Mouse (Mus musculus): ENCODE measurements around the gene Ascl4.
A peak's percentile ranks its signal among the peaks of the same experiment; 100 is the strongest.

The Ascl4 gene

DNA sequence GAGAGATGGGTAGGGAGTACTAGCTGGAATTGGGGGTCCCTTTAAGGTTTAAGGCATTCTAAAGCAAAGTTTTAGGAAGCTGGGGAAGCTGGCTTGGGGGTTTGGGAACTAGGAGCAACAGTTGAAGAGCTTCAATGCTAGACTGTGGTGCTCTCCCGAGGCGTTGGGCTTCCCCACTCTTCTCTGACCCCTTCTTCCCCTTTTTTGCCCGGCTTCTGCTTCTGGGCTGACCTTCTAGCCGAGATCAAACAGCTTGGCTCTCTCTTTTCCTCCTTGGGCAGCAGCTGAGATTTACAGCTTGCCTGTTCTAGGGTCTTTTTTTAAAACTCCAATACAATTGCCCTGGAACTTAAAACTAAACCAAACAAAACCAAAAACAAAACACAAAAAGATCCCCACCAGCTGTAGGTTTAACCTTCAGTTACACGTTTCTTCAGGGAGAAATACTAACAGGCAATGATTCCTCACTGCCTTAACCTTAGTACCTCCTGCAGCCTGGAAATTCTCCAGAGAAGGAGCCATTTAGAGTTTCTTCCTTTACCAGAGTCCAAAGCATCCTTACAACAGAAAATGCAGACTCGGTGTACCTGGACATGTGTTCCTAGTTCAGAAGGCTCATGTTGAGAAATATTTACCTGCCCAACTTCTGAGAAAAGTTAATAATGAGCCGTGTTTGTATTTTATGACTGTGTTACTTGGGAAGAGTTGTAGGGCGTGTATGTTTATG, 42.6 kb downstream of the Ascl4 start:
- peak; percentile 21 for DNase-seq

DNA sequence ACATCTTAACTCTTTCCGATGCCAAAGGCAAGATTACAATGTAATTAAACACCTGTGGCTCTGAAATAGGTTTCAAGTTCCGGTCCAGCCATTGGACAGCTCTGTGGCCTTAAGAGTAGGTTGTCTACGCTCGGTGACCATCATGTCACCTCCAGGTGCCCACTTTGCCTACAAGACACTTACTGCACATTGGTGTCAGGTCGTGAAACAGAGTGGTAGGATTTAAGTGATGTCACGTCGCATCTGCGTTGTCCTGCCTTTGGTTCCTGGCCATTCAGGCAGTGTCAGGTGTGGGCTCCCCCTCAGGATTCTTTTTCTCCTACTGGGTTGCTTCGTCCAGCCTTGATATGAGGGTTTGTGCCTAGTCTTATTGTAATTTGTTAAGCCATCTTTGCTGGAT, 44.3 kb downstream of the Ascl4 start:
- no peak for DNase-seq

DNA sequence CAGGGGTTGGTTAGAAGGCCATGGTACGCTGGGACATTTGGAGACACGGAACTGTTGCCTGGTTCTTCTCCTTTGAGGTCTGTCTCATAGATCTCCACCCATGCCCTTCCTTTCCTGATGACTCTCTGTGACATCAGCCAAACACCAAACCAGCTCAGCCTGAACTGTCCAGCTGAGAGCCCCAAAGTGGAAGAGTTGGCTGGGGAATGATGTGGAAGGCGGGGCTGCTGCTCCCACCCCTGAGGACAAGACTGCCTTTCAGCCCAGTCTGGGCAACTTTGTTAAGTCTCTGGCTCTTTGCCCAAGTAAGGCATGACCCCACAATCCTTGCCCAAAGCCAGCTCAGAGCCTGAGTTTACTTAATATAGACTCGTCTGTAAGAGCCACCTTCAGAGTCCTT, 45.4 kb downstream of the Ascl4 start:
- no peak for DNase-seq

DNA sequence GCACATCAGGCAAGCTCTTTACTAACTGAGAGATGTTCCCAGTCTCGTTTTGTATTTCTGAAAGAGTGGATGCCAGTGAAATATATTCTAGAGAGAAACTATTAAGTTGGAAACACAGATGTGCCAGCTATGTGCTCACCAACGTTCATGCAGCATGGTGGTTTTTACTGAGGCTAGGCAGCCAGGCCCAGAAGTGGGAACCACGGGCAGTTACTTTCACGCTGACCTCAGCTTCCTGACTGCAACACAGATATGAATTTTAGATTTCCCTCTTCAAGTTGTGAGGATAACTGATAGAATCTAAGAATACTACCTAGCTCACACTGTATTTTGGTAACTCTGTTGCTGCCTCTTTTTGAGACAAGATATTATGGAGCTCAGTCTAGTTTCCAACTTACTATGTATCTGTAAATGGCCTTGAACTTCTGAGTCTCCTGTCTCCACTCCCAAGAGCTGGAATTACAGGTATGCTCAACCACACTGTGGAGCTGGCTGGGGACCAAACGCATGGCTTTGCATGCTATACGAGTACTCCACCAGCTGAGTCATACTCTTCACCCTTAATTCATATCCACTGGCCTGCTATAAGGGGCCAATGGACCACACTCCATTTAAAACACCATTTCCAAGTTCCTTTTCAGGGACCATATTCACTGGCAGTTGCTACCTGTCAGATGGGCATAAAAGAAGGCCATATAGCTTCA, 62.1 kb downstream of the Ascl4 start:
- DNase-seq = no peak

DNA sequence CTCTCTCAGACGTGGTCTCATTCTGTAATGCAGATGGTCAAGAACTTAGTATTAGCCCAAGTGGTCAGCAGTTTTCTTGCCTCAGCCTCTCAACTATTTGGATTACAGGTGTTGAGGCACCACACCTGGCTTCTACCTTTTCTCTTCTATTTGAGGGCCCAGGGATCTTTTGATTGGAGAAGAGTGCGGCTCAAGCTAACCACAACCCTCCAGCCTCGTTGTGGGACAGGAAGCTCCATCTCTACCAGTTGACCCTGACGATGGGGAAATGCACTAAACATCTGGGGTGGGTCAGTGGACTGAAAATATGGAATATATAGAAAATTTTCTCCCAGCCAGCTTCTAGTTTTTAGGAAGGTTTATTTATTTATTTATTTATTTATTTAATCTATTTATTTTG, 64.9 kb downstream of the Ascl4 start:
- DNase-seq = no peak

DNA sequence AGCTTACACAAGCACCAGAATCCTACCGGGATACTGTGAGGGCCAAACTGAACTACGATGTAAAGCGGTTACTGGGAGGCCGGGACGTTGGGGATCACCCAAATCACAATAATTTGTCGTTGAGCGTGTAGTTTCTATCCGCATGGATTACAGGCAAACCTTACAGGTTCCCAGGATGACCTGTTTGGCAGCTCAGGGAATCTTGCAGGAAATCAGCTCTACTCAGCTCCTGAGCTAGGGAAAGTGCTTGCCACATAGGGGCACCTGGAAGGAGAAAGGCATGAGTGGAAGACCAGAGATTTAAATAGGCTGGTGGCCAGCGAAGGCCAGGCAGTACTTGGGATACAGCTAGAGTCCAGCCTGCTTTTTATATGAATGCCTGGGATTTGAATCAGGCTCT, 66.4 kb downstream of the Ascl4 start:
- DNase-seq = no peak

DNA sequence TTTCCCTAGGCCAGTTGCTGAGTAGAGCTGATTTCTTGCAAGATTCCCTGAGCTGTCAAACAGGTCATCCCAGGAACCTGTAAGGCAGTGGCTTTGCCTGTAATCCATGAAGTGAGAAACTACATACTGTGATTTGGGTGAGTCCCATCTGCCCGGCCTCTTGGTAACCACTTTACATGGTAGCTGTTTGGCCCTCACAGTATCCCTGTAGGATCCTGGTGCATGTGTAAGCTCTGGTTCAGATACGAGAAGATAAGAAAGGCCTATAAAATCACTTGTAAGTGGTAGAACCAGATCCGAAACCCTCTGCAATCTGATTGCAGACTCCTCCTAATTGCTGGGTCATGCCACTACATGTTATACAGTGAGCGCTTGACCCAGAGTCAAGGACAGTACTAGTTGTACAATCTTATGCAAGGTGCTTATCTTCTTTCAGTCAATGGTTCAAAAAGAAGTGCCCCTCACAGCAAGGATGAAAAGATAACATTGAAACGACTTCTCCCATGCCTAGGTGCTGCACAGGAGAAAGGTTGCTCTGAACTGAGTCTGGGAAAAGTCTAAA, 67.1 kb downstream of the Ascl4 start:
- DNase-seq = no peak
